Mouse (Mus musculus): Measurements from ENCODE around the gene 9030025P20Rik.

The 9030025P20Rik gene

GRCm38 (mm10) chr17:14990116-14990702 lies 11.9 kb downstream of the 9030025P20Rik start:
- WGBS, result 64% methylated on average over 4 of the region's 5 CpGs

- no CpG with 5 or more reads among the region's 98 CpGs for WGBS
These were observed 14.4 kb downstream of the 9030025P20Rik start for GRCm38 (mm10) chr17:14992522-14993138.

DNA sequence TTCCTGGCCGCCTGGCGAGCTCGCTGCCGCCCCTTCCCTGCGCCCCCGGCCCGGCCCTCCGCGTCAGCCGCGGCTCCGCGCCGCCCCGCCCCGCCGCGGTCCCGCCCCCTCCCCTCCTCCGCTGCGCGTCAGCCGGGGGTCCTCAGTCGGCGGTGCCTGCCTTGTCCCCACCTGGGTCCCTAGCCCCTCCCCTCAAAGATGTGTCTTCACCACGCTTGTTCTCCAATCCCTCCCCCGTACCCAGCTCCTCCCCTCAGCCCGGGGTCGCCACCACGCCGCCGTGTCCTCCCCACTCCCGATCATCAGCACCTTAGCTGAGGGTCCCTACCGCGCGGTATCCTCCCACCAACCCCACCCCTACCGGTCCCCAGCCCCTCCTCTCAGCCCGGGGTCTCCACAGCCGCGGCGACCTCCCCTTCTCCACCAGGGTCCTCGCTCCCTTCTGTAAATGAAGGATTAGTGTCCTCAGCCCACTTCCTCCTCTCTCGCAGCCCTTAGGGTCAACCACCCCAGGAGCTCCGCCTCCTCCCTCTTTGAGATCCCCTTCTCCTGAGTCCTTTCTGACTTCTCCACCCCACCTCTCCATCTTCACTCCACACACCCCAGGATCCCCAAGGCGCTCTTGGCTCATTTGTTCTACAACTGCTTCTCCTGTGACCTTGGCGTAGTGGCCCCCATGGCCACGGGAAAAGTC lies 15.0 kb downstream of the 9030025P20Rik start:
- WGBS, result no CpG with 5 or more reads among the region's 47 CpGs

- WGBS, result no CpG with 5 or more reads among the region's 5 CpGs
These were observed 15.9 kb downstream of the 9030025P20Rik start for GRCm38 (mm10) chr17:14994140-14994539.

DNA sequence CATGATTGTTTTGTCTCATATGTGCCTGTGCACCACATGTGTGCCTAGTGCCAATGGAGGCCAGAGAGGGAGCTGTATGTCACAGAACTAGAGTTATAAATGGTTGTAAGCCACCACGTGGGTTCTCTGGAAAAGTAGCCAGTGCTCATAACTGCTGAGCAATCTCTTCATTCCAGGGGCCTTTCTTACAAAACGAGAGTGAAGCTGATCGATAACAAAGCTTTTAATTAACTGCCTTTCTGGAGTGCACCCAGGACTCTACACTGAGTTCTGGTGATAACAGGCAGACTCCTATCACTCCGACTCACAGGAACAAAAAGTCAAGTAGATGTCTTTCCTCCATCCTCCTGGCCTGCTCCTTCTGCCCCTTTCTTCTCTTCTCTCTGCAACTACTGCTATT lies 21.8 kb downstream of the 9030025P20Rik start:
- WGBS, result no CpG with 5 or more reads among the region's 4 CpGs

DNA sequence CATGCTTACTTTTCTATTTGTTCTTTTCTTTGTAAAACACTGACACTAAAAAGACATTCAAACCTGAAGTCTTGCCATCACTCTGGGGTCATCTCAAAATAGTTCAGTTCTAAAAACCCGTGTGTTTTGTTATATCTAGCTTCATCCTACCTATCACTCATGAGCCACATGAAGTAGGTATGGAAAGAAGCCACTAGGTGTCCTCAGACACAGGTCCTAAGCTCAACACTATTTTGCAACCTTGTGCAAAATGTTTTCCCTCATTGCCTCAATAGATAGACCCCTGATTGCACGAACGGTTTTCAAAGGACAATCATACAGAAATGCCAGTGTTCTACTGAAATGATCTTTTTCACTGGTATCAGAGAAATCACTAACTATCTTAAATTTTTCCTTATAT lies 30.8 kb downstream of the 9030025P20Rik start:
- WGBS, result no CpG with 5 or more reads among the region's 3 CpGs

- WGBS, result no CpG with 5 or more reads among the region's 60 CpGs
These were observed 31.6 kb downstream of the 9030025P20Rik start, which contains the start of gene Gm3435 for GRCm38 (mm10) chr17:15009706-15010413. Gene Gm3435, plus strand, starts transcription at chr17:15010176.

- WGBS, result 66% methylated on average over 3 of the region's 3 CpGs
These were observed 43.4 kb downstream of the 9030025P20Rik start for GRCm38 (mm10) chr17:15021503-15022220.

- no CpG with 5 or more reads among the region's 97 CpGs for WGBS
These were observed 45.7 kb downstream of the 9030025P20Rik start for GRCm38 (mm10) chr17:15023878-15024492.

- WGBS, result no CpG with 5 or more reads among the region's 48 CpGs
These were observed 46.4 kb downstream of the 9030025P20Rik start for GRCm38 (mm10) chr17:15024502-15025193.

GRCm38 (mm10) chr17:15025513-15025912 lies 47.2 kb downstream of the 9030025P20Rik start:
- no CpG with 5 or more reads among the region's 6 CpGs for whole genome bisulfite sequencing

DNA sequence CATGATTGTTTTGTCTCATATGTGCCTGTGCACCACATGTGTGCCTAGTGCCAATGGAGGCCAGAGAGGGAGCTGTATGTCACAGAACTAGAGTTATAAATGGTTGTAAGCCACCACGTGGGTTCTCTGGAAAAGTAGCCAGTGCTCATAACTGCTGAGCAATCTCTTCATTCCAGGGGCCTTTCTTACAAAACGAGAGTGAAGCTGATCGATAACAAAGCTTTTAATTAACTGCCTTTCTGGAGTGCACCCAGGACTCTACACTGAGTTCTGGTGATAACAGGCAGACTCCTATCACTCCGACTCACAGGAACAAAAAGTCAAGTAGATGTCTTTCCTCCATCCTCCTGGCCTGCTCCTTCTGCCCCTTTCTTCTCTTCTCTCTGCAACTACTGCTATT lies 53.1 kb downstream of the 9030025P20Rik start:
- no CpG with 5 or more reads among the region's 4 CpGs for WGBS

- no CpG with 5 or more reads among the region's 3 CpGs for WGBS
These were observed 62.2 kb downstream of the 9030025P20Rik start for GRCm38 (mm10) chr17:15040455-15040854.
